Mouse (Mus musculus): ENCODE data around the gene Nrcam. TPM values are rescaled to one million over a fixed set of nuclear protein-coding genes. Genes with fewer than 3 reads are reported as not detected.

The Nrcam gene
- polyA plus RNA-seq (2014; fragmentation: Illumina TruSeq; extraction: RNeasy Lipid Tissue Mini Kit (QIAGEN cat#74804); ENCODE audit: low read depth, low replicate concordance) = 2.1 TPM

DNA sequence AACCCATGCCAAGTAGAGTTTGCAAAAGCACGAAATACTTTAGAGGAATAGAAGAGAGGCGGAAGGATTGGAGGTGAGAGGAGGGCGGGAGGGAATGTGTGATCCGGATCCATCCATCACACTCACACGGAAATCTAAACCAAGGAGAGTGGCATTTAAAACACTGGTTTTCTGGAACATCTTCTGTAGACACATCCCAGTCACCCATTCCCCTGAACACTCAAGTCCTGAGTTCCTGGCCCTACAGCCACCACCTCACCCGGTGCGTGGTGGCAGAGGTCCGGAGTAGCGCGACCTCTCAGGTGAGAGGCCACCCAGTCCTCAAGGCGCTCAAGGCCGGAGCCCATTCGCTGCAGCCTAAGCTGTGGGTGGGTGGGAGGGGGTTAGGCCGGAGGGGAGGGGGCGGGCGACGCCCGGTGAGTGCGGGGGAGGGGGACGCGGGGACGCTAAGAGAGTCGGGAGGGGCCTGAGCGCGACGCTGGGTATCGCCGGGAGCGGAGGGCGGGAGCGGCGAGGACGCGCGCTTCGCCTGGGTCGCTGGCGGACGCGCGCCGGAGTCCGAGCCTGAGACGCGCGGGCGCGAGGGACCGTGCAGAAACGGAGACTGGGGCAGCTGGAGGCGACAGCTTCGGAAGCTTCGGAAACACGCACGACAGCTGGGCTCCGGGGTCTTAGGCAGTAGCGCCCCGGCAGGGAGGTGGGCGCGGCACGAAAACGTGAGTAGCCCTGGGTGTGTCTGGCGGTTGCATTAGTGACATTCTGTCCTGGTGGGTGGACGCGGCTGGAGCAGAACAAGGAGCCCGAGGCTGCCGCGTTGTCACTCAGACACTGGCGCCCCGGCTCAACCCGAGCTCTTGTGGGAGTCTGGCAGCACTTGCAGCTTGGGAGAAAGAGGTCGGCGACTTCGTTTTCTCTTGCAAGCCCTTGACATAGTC lies at the start of gene Nrcam:
Nrcam (plus strand) TSS at position 505 of the 935 bp plus-strand sequence.

Other genes with a start within 250 kb of the Nrcam start
- 240 TPM for gene Dnajb9, start 118.6 kb upstream of the Nrcam start, polyA plus RNA-seq (2014; fragmentation: Illumina TruSeq; extraction: RNeasy Lipid Tissue Mini Kit (QIAGEN cat#74804); ENCODE audit: low read depth, low replicate concordance)
- 210 TPM for gene Pnpla8, start 107.5 kb upstream of the Nrcam start, polyA plus RNA-seq (2014; fragmentation: Illumina TruSeq; extraction: RNeasy Lipid Tissue Mini Kit (QIAGEN cat#74804); ENCODE audit: low read depth, low replicate concordance)

Data from sigmoid colon, adult 10 weeks (tissue).